Mouse (Mus musculus) urinary bladder, postnatal 14 days (tissue): Measurements from ENCODE around the gene Gm17387.
A peak's percentile ranks its signal among the peaks of the same experiment; 100 is the strongest.

Experiments
- DNase-seq: peaks from one replicate; pipeline ENCODE4 v3.0.0; 2021; ENCODE audit warnings: low spot score

Gene Gm17387

DNA sequence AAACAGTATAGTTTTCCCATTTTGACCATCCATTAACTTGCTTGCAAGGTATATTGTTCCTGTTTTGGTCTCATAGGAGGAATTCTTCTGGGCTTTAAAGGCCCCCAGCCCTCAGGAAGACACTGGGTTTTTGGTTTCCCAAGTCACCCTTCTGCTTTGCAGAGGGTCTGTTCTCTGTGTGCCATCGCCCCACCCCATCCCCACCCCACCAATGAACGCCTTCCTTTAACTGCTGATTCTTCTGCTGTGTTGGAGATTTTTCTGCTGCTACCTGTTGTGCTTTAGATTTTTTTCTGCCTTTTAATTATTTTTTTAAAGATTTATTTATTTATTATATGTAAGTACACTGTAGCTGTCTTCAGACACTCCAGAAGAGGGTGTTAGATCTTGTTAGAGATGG, at the start of gene Gm17387:
Gene Gm17387, plus strand, starts transcription at position 301 of the 400 bp plus-strand sequence.
- no peak for DNase-seq

DNA sequence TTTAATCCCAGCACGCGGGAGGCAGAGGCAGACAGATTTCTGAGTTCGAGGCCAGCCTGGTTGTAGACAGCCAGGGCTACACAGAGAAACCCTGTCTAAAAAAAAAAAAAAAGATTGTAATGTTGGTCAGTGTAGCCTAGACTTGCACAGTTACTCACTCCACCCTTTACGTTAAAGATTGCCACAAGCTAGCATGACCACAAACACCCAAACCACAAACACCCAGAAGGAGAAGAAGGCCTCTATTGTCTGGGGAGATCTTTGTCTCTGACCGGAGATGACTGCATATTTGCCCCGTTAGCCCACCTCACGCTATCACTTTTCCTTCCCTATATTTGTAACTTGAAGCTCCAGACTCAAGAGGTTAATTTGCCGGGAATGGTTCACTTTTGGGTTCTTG, 47.2 kb upstream of the Gm17387 start:
- no peak for DNase-seq

DNA sequence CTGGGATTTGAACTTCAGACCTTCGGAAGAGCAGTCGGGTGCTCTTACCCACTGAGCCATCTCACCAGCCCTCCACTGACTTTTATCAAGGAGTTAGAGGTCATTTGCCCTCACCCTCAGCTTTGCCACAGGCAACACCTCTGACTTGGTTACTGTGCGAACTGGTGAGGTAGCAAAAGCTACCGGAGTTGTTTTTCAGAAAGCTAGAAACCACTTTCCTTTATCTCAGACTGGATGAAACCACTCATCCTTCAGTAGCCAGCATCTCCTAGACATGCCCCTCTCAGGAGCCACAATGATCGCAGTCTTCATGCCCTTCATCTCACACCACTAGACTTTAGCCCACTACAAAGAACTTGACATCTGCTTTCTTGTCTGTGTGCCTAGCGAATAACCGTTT, 46.0 kb upstream of the Gm17387 start:
- DNase-seq, result no peak

DNA sequence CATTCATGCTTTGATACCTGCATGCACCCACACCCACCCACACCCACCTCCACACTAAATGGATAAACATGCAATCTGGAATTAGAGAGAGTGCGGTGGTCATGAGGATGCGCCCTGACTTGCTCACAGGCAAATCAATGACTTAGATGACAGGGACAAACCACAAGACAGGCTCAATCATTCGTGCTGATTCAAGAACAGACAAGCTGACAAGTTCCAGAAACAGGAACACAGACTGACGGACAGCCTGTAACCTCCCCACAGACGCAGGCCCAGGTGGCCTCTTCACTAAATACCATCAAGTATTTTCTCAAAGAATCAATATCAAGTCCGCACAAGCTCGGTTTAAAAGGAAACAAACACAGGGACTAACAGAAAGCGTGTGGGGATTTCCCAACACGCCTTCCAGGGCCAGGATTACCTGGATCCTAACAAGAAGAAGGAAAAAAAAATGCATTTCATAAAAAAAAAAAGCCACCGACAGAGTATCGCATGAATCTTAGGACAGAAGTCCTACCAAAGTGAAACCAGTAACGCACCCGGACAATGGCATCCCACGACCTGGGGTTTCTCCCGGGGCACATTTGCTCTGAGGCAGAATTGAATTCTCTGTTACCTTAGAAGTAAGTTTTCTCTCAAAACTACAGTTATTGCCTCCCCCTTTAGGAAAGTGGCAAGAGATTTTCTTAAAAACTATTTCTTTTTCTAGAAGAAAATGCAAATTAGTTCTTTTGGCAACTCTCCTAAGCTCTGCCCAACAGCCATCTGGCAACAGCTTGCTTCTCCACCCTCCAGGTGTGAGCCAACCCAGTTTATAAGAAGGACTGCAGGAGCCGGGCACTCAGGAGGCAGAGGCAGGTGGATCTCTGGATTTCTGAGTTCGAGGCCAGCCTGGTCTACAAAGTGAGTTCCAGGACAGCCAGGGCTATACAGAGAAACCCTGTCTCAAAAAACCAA, 41.5 kb upstream of the Gm17387 start:
- no peak for DNase-seq

DNA sequence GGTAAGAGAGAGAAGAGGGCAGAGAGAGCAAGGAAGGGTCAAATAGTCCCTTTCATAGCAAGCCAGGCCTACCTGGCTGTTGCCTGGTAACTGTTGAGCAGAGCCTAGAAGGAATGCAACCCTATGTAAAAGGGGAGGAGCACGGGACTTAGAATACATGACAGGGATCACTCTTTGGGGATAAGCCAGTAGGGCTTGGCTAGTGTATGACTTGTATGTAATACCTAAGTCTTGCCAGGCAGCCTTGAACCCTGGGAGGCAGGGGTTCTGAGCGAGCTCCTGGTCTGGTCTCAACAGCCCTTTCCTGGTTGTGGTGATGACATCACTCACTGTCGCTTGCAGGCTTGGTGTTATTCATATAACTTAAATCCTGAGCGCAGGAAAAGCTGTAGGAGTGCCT, 39.9 kb upstream of the Gm17387 start:
- no peak for DNase-seq

DNA sequence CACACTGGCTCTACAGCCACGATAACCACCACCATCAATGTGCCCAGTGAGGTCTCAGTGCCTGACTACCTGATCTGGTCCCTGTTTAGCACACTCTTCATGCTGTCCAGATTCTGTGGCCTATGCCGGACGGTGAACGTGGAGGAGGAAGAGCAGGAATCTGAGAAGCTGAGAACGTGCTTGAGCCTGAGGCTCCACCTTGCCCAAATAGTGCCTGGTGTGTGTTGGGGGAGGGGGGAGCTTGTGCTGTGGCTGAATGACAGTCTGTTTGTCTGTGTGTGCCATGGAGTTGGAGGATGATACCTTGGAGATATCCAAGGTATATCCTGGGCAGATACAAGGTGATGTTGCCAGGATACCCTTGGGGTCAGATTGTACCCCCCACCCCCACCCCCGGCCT, 38.7 kb upstream of the Gm17387 start:
- no peak for DNase-seq

DNA sequence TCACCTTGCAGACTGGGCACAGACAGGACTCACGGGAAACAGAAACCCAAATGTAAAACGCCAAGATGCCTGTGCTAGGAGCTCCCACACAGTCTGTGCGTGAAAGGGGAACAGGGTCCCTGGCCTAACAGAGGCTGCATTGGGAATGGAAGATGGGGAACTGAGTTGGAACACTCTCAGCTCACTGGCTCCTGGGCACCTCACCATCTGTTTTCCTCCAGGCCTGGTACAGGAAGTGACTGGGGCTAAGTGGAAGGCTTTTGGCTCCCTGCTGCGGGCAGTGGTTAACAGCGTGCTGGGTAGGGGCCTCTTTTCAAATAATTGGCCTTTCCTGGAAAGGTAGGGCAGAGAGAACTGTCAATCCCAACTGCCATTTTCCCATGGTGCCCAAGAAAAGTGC, 38.3 kb upstream of the Gm17387 start:
- DNase-seq, result no peak

DNA sequence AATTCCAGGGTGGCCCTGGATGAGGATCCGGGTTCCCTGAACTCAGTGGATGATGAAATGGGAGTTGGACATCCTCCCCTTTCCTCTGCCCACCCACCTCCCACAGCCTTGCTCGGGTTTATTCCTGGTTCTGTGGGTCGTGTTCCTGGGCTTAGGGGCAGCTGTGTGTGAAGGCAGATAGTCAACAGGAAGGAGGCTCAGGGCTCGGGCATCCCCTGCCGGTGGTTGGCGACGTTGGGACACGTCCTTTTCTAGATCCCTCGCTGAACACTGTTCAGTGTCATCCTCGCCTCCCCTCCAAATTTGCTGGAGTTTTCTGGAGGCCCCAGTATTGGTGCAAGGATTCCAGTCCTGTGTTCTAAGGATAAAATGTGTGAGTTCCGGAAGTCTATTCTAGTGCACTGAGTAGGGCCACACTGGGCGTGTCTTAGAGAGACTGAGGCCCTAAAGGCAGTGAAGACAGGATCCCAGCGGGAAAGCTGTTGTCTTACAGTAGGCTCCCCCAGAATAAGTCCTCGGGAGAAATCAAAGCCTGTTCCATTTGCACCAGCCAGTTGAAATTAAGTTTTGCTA, 37.7 kb upstream of the Gm17387 start:
- no peak for DNase-seq

DNA sequence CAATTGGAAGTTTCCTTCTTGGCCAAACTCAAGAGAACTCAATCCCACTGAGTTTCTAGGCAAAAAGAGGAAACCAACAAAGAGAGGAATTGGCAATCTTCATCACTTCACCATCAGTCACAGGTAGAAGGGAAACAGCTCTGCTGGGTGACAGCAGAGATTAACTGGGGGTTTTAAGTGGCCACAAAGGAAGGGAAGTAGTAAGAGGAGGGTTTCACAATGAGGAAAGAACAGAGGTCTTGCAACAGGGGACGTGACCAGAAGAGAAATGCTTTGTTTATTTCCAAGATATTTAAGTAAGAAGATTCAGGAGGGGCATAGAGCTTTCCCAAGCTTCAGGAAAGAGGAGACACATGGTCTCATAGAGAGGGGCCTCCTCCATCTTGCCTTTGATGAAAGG, 31.1 kb upstream of the Gm17387 start:
- no peak for DNase-seq

DNA sequence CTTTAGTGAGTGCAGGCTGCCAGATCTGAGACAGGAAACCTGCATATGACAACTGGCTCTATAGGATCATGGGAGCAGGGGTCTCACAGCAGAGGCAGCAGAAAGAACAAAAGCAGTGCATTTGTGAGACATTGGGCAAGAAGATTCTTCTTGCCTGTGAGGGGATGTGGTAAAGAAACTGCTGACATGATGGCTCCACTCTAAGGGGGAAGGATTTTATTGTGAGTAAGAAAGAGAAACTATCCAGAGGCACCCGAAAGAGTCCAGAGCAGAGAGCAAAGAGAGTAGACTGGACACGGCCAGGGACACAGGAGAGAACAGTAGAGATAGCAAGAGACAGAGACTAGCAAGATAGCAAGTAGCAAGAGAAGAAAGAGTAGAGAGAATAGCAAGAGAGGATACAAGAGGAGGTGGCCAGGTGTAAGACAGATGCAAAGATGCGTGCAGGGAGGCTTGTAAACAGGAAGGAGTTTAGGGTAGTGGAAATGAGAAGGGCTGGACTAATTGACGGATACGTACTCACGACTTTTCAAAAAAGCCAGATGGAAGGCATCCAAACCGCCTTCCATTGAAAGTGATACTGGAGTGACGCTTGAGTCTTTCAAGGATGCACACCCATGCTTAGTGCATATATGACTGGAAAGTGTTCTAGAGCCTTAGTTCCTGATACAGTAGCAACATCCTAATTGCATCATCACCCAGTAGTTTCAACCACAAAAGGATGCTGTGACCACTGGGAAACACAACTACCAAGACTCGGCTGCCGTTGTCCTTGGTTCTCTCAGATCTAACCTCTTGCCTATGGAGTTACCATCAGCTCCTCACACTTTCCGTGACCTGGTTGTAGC, 29.9 kb upstream of the Gm17387 start:
- DNase-seq, result no peak

DNA sequence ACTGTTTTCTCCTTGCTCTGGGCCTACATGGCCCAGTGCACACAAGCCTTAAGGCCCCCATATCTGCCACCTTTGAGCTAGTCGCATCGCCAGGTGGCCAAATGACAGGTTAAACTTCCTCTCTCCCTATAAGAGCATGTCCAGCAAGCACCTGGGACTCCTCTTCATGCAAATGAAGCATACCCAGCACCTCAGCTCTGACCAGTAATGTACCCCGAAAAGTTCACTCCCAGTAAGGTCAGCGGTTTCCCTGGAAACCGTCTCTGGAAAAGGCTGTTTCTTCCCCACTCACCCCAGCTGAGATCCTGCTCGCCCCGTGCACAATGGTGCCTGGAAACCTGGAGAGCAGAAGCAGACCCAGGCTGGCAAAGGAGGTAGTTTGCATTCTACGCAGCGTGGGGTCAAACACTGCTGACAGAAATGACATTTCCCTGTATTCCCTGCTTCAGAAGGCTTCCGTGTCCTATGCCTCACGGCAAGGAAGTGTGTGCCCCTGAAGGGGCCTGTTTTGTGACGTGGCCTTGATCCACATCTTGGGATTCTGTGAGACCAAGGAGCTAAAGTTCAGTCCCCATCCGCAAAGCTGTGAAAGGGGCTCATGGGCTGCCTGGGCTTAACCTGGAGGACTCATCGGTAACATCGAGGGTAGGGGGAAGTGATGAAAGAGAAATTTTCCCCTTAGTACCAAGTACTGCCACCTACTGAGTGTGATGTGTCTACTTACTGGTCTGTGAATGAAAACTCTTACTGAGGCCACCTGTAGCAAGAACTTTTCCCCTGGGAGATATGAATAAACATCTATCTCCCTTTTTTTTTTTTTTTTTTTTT, 27.8 kb upstream of the Gm17387 start:
- DNase-seq, result no peak

DNA sequence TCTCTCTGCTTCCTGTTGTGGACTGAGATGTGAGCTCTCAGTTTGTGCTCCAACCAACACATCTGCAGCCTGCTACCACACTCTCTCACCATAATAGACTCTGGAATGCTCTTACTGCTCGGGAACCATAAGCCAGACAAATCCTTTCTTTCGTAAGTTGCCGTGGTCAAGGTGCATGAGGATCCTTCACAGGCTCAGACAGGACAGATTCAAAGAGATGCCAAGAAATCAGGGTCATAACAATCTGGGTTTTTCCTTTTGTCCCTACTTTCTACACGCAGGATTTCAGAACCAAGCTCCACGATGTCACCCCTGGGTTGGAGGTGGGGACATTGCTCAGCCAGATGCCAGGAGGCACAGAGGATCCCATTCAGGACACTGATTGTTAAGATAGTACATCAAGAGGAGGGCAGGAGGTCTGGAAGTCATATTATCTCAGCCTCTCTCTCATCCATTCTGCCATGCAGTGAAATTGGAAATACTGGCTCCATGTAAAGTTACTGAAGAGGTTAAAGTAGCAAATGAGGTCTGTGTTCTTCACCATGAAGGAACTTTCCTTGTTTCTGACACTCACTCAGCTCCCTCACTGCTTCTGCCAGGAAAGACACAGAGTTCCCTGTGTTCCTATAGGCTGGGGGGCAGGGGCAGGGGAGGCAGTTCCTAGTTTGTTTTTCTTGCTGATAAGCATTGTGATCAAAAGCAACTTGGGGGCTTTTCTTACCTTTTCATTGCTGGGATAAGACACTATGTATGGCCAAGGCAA, 25.5 kb upstream of the Gm17387 start:
- no peak for DNase-seq

DNA sequence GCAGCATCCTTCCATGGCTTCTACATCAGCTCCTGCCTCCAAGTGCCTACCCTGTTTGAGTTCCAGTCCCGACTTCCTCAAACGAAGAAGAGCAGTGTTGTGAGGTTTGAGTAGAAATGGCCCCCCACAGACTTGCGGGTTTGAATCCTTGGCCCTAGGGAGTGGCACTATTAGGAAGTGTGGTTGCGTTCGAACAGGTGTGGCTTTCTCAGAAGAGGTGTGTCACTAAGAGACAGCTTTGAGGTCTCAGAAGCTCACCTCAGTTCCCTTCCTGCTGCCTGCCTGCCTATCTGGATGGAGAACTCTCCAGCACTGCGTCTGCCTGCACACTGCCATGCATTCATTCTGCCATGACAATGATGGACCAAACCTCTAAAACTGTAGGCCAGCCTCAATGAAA, 22.5 kb upstream of the Gm17387 start:
- no peak for DNase-seq

DNA sequence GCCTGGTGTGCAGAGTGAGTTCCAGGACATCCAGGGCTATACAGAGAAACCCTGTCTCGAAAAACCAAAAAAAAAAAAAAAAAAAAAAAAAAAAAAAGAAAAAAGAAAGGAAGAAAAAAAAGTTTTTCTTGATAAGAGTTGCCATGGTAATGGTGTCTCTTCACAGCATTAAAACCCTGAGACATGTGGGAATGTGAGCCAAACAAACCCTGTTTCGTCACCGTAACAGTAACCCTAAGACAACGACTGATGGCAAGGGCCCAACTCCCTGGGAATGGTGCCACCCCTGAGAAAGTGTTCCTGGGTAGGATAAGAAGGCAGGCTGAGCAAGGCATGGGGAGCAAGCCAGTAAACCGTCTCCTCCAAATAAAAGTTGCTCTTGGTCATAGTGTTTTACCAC, 22.0 kb upstream of the Gm17387 start:
- peak; percentile 31 for DNase-seq

DNA sequence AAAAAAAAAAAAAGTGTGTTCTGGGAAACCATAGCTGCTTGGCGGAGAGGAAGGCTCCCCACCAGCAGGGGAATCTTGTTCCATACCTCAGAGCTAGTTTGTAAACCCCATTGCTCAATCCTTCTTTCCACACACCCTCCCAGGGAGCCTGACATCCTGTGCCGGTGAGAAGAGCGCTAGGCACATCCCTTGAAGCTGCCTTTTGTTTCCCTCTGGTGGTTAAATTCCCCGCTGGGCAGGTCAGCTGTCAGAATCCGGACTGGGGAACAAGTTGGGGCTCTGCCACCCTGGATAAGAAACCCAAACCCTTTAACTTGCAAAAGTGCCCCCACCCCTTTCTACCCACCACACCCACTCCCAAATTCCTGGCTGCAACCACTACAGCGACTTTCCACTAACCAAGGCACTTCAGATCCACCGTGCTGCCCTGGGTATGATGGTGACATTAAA, 20.6 kb upstream of the Gm17387 start:
- peak; percentile 53 for DNase-seq

DNA sequence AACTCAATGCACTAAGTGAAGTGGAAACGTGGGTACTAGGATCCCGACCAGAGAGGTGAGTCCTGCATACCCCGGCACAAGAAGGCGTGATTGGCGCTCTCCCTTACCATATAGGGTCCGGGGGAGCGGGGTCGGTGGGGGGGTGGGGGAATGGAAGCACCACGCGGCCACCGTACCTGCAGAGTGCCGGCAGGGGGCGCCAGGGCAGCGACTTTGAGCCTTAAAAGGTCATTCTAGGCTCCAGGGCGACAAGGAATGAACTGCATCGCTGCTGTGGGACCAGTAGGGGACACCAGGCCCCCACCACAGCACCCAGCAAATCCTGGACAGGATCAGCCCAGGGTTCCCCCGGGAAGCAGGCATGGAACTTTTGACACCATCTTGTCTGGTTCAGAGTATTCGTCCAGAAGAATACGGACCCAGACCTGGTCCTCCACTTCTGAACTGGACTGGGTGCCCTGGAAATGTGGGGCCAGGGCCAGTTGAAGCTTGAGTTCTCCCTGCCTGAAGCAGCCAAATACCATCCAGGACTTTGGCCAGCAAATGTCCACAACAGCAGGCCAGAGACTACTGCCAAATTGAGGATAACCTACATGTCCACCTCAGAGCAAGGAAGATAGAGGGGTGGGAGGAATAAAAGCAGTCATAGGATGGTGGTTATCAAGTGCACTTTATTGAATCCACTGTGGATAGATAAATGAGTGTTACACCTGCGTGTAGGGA, 19.8 kb upstream of the Gm17387 start:
- DNase-seq, result peak; percentile 87

DNA sequence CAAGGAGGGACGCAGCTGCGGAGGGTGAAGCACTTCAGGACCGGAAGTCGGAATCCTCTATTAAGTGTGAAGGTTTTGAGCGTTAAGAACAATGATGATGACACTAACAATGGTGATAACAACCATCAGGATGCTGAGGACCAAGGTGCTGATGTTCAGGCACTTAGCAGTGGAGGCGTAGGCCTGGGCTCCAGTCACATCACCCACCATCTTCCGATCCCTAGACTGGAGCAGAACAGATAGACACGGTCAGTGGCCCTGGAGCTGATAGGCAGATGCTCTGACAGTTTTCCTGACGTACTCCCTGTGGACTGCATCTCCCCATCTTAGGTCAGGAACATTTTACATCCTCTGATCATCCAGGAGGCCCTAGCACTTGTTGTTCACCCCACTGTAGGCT, 19.3 kb upstream of the Gm17387 start:
- no peak for DNase-seq

DNA sequence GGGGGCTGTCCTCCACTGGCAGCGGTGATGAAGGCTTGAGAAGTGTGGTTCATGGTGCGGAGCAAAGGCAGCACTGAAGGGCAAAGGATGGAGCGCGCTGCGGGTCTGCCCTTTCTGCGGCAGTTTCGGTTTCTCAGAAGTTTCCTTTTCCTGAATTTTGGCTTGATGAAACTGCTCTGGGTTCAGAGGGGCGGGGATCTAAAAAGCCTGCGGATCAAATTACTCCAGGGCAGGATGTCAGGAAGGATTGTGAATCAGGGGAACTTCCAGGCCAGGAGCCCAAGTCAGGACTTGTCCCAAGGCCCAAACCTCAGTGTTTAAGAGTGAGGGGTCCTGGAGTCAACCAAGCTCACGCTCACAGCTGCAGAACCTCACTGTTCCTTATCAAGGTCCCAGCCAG, 18.3 kb upstream of the Gm17387 start, which contains the start of gene Ifitm3:
Gene Ifitm3, minus strand, starts transcription at position 178 of the 400 bp plus-strand sequence.
- peak; percentile 69 for DNase-seq

DNA sequence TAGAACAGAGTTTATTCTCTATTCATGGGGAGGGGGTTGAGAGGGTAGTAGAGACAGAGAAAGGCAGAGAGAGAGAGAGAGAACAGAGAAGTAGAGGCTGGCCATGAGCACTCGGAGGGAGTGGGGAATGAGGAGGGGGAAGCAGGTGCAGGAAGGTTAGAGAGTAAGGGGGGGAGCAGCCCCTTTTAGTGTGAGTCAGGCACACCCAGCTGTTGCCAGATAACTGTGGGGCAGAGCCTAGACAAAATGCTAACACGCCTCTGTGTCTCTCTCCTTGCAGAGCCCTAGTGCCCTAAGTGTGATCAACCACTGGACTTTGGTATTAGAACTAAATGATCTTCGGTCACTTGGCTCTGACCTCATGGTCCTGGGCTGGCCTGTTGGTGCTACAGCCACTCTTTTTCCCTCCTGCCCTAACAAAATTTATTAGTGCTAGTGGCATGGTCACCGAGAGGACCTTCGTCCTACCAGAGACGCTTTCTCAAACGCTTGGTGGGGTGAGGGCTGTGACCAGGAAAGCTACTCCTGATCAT, 17.6 kb upstream of the Gm17387 start:
- DNase-seq, result no peak
